Mouse (Mus musculus) embryo, embryonic 10.5 days (tissue): ENCODE data around the gene Cdc27.
A peak's percentile ranks its signal among the peaks of the same experiment; 100 is the strongest.

Experiments
- DNase-seq: peaks from one replicate; pipeline ENCODE4 v3.0.0-alpha.2; 2015; ENCODE audit warnings: low spot score

Gene Cdc27

GRCm38 (mm10) chr11:104550406-104550974, at the start of gene Cdc27, which contains the start of gene Myl4:
Cdc27 (minus strand) TSS chr11:104550620.
Myl4 (plus strand) TSS chr11:104550663.
- peak; percentile 100 for DNase-seq

GRCm38 (mm10) chr11:104599265-104599945, 49.0 kb upstream of the Cdc27 start:
- no peak for DNase-seq

GRCm38 (mm10) chr11:104596365-104596764, 45.9 kb upstream of the Cdc27 start:
- DNase-seq, result no peak

- no peak for DNase-seq
Observed at GRCm38 (mm10) chr11:104592066-104592835, 41.8 kb upstream of the Cdc27 start.

GRCm38 (mm10) chr11:104590148-104590547, 39.7 kb upstream of the Cdc27 start:
- DNase-seq, result peak; percentile 94

GRCm38 (mm10) chr11:104589570-104589969, 39.1 kb upstream of the Cdc27 start:
- DNase-seq, result no peak

GRCm38 (mm10) chr11:104588513-104588912, 38.1 kb upstream of the Cdc27 start:
- no peak for DNase-seq

- DNase-seq, result no peak
Observed at GRCm38 (mm10) chr11:104587904-104588303, 37.5 kb upstream of the Cdc27 start.

GRCm38 (mm10) chr11:104585495-104585894, 35.1 kb upstream of the Cdc27 start:
- no peak for DNase-seq

- no peak for DNase-seq
Observed at GRCm38 (mm10) chr11:104582630-104583364, 32.4 kb upstream of the Cdc27 start.

GRCm38 (mm10) chr11:104582308-104582606, 31.8 kb upstream of the Cdc27 start:
- DNase-seq, result no peak

- DNase-seq, result no peak
Observed at GRCm38 (mm10) chr11:104581446-104582307, 31.3 kb upstream of the Cdc27 start.

GRCm38 (mm10) chr11:104580606-104581005, 30.2 kb upstream of the Cdc27 start:
- DNase-seq, result no peak

- DNase-seq, result no peak
Observed at GRCm38 (mm10) chr11:104580091-104580490, 29.7 kb upstream of the Cdc27 start.

GRCm38 (mm10) chr11:104579575-104579974, 29.2 kb upstream of the Cdc27 start:
- no peak for DNase-seq

- DNase-seq, result no peak
Observed at GRCm38 (mm10) chr11:104579084-104579483, 28.7 kb upstream of the Cdc27 start.

GRCm38 (mm10) chr11:104578074-104578473, 27.7 kb upstream of the Cdc27 start:
- no peak for DNase-seq

- no peak for DNase-seq
Observed at GRCm38 (mm10) chr11:104576772-104577612, 26.6 kb upstream of the Cdc27 start.

GRCm38 (mm10) chr11:104572566-104572965, 22.1 kb upstream of the Cdc27 start:
- no peak for DNase-seq

GRCm38 (mm10) chr11:104572091-104572490, 21.7 kb upstream of the Cdc27 start:
- DNase-seq, result peak; percentile 22

GRCm38 (mm10) chr11:104571373-104571772, 21.0 kb upstream of the Cdc27 start:
- DNase-seq, result peak; percentile 54
